Comparison of ENCODE assay signal across 27 mouse cellular contexts in the genomic region with DNA sequence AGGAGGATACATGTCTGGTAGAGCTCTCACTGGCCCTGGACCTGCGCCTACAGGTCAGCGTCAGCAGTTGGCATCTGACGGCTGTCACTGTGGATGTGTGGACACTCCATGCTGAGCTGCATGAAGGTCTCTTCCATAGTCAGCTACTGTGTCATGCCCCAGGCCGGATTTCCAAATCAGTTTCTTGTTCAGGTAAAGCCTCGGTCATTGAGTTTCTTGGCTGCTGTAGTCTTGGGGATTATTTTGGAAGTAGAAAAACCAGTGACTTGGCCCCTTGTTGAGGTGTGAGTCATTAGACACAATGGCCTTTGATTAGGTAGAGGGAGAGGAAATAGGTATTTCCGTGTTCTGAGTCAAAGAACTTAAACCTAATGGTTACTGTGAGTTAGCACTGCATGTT. TPM values are rescaled to one million over a fixed set of nuclear protein-coding genes. Genes with fewer than 3 reads are reported as not detected.
DNase-seq lines count a peak whose midpoint lies in the region; ATAC-seq and TF ChIP-seq lines count a peak whose summit lies in the region.
"Had no signal": no experiment of that assay in that cellular context is flagged by ENCODE, and none has a peak within 500 bp of the region (broad histone marks: within the 10 kb centered on the region; RNA-seq: fewer than 3 reads in every experiment).

No protein-coding gene starts in this region.

- peak overlapping the region; percentile 29; the same call in 1 of the 2 replicates for H3K27ac ChIP-seq in stomach, embryonic 16.5 days (ENCODE audit: low read length)
- H3K27ac ChIP-seq in forebrain, embryonic 11.5 days (ENCODE audit: low read depth, low read length): no peak overlapping the region
- H3K27ac ChIP-seq: embryonic facial prominence, embryonic 13.5 days; embryonic facial prominence, embryonic 15.5 days; forebrain, embryonic 12.5 days had no signal

- H3K4me3 ChIP-seq in megakaryocyte, embryonic 14.5 days (replicated peaks): peak overlapping the region; percentile 64
- H3K4me3 ChIP-seq in stomach, embryonic 16.5 days (replicated peaks; ENCODE audit: low read length): no peak overlapping the region
- H3K4me3 ChIP-seq in forebrain, embryonic 11.5 days (ENCODE audit: low read depth, low read length): no peak overlapping the region
- no peak overlapping the region for H3K4me3 ChIP-seq in lung, adult 2 months (replicated peaks; ENCODE audit: extremely low read depth, low read depth, low read length)
- H3K4me3 ChIP-seq: embryonic facial prominence, embryonic 13.5 days; embryonic facial prominence, embryonic 15.5 days; erythroblast, embryonic 14.5 days; forebrain, embryonic 12.5 days had no signal

- no peaks in the 10 kb centered on the region for H3K9me3 ChIP-seq in megakaryocyte, embryonic 14.5 days
- no peaks in the 10 kb centered on the region for H3K9me3 ChIP-seq in stomach, embryonic 16.5 days (replicated peaks; ENCODE audit: control insufficient read depth, low read length)
- no peaks in the 10 kb centered on the region for H3K9me3 ChIP-seq in forebrain, embryonic 11.5 days (ENCODE audit: control insufficient read depth, low read length)
- H3K9me3 ChIP-seq: embryonic facial prominence, embryonic 13.5 days; embryonic facial prominence, embryonic 15.5 days; forebrain, embryonic 12.5 days; G1E had no signal

- 87% methylated on average over 6 of the region's 6 CpGs for WGBS in stomach, embryonic 16.5 days
- WGBS in forebrain, embryonic 11.5 days: 94% methylated on average over 6 of the region's 6 CpGs
- WGBS in lung, adult 2 months: 86% methylated on average over 6 of the region's 6 CpGs

- H3K36me3 ChIP-seq in megakaryocyte, embryonic 14.5 days (replicated peaks; ENCODE audit: low read length): peaks cover 72% of the 10 kb centered on the region
- H3K36me3 ChIP-seq in stomach, embryonic 16.5 days (ENCODE audit: control insufficient read depth, insufficient read depth, low read length): peaks cover 18% of the 10 kb centered on the region
- H3K36me3 ChIP-seq in forebrain, embryonic 11.5 days (ENCODE audit: control insufficient read depth, insufficient read depth, low read length): peaks cover 12% of the 10 kb centered on the region; the same call in 1 of the 2 replicates

- H3K27me3 ChIP-seq in megakaryocyte, embryonic 14.5 days (replicated peaks): no peaks in the 10 kb centered on the region
- H3K27me3 ChIP-seq in stomach, embryonic 16.5 days (ENCODE audit: control insufficient read depth, insufficient read depth, low read length): no peaks in the 10 kb centered on the region
- H3K27me3 ChIP-seq in forebrain, embryonic 11.5 days (ENCODE audit: control insufficient read depth, insufficient read depth, low read length): no peaks in the 10 kb centered on the region
- H3K27me3 ChIP-seq: embryonic facial prominence, embryonic 13.5 days; embryonic facial prominence, embryonic 15.5 days; forebrain, embryonic 12.5 days; Patski had no signal

- no peak overlapping the region for H3K9ac ChIP-seq in stomach, embryonic 16.5 days (ENCODE audit: low read length)
- H3K9ac ChIP-seq in forebrain, embryonic 11.5 days (ENCODE audit: low read length): no peak overlapping the region
- H3K9ac ChIP-seq: embryonic facial prominence, embryonic 13.5 days; embryonic facial prominence, embryonic 15.5 days; forebrain, embryonic 12.5 days had no signal

- DNase-seq in gastrocnemius, adult 18-20 months (ENCODE audit: low spot score): peak; percentile 19
- DNase-seq in gastrocnemius, postnatal 10 days: no peak
- DNase-seq in forebrain, embryonic 11.5 days (ENCODE audit: low spot score): no peak
- DNase-seq in lung, adult 2 months: no peak
- DNase-seq: adrenal gland, adult 8-10 months; adrenal gland, postnatal 14 days; adrenal gland, postnatal 36 days; B cell, adult 2 months; cerebellum, adult 11-12 months; cerebellum, adult 2 months; cerebellum, adult 9-10 months; cerebellum, postnatal 10 days; cerebellum, postnatal 25 days; embryo, embryonic 11 days had no signal

- no peak for TF ChIP-seq POLR2A in lung, adult 2 months (IDR thresholded peaks at IDR 0.05; ENCODE audit: borderline replicate concordance, extremely low read depth, low read depth, low read length)

- no peak for TF ChIP-seq CTCF in lung, adult 2 months (IDR thresholded peaks at IDR 0.05; ENCODE audit: insufficient read depth, low read length)

- H3K4me2 ChIP-seq in stomach, embryonic 16.5 days (ENCODE audit: low read depth, low read length): no peak overlapping the region
- no peak overlapping the region for H3K4me2 ChIP-seq in forebrain, embryonic 11.5 days (ENCODE audit: low read depth, low read length, severe bottlenecking)
- H3K4me2 ChIP-seq: embryonic facial prominence, embryonic 13.5 days; embryonic facial prominence, embryonic 15.5 days; forebrain, embryonic 12.5 days had no signal

- H3K4me1 ChIP-seq in megakaryocyte, embryonic 14.5 days: peaks cover 57% of the 10 kb centered on the region
- H3K4me1 ChIP-seq in stomach, embryonic 16.5 days (ENCODE audit: control insufficient read depth, insufficient read depth, low read length): peaks cover 10% of the 10 kb centered on the region
- no peaks in the 10 kb centered on the region for H3K4me1 ChIP-seq in forebrain, embryonic 11.5 days (replicated peaks; ENCODE audit: control insufficient read depth, insufficient read depth, low read length)
- H3K4me1 ChIP-seq in lung, adult 2 months (ENCODE audit: control insufficient read depth, insufficient read depth, low read length): no peaks in the 10 kb centered on the region

- ATAC-seq in megakaryocyte, adult 5-6 weeks (ENCODE audit: poor library complexity, severe bottlenecking): no peak
- ATAC-seq in stomach, embryonic 16.5 days (ENCODE audit: insufficient read depth, low FRiP score): no peak
- no peak for ATAC-seq in forebrain, embryonic 11.5 days (replicated peaks; ENCODE audit: low FRiP score)
- ATAC-seq: activated CD4-positive, CD25-positive, alpha-beta regulatory T cell, adult 4 months; CD4-positive, CD25-positive, alpha-beta regulatory T cell, adult 4 months; forebrain, embryonic 14.5 days; forebrain, embryonic 16.5 days; Patski had no signal

RNA-seq across cellular contexts. Expression of a gene that starts 4.0 kb away (rescaled TPM):
- total RNA-seq in gastrocnemius, adult 18-20 months (2021): 100 to 1,000 TPM; 200 to 204 TPM
- 100 to 1,000 TPM; 136 to 138 TPM for total RNA-seq in gastrocnemius, postnatal 10 days (2021)
- polyA plus RNA-seq in megakaryocyte, embryonic 14.5 days (2012; ENCODE audit: insufficient read depth, low replicate concordance): 17.1 and 39.7 TPM in 2 replicates
- total RNA-seq in megakaryocyte, adult 5-6 weeks (2015): 33.7 and 43.5 TPM in 2 replicates
- 54.6 and 57.2 TPM in 2 replicates for total RNA-seq in megakaryocyte, adult 5-6 weeks (2017)
- polyA plus RNA-seq in stomach, embryonic 16.5 days (2015; fragmentation: Nextera tagmentation; extraction: Ambion mirVana): 72.4 and 80.3 TPM in 2 replicates
- polyA plus RNA-seq in forebrain, embryonic 11.5 days (2014; fragmentation: Nextera tagmentation; extraction: Ambion mirVana): 75.1 and 84.6 TPM in 2 replicates
- 53.9 and 65.4 TPM in 2 replicates for polyA plus RNA-seq in lung, adult 2 months (2012; rRNA removed)

RNA-seq across cellular contexts. Expression of a gene that starts 19.8 kb away (rescaled TPM):
- total RNA-seq in gastrocnemius, adult 18-20 months (2021): 10 to 100 TPM; 27.8 to 32.3 TPM
- total RNA-seq in gastrocnemius, postnatal 10 days (2021): 10 to 100 TPM; 30.3 to 35.3 TPM
- polyA plus RNA-seq in megakaryocyte, embryonic 14.5 days (2012; ENCODE audit: insufficient read depth, low replicate concordance): 95.6 and 155 TPM in 2 replicates
- 28.3 and 28.7 TPM in 2 replicates for total RNA-seq in megakaryocyte, adult 5-6 weeks (2015)
- total RNA-seq in megakaryocyte, adult 5-6 weeks (2017): 27.2 and 36.4 TPM in 2 replicates
- polyA plus RNA-seq in stomach, embryonic 16.5 days (2015; fragmentation: Nextera tagmentation; extraction: Ambion mirVana): 29.3 and 31.7 TPM in 2 replicates
- 33.7 and 34.0 TPM in 2 replicates for polyA plus RNA-seq in forebrain, embryonic 11.5 days (2014; fragmentation: Nextera tagmentation; extraction: Ambion mirVana)
- polyA plus RNA-seq in lung, adult 2 months (2012; rRNA removed): 21.0 and 26.5 TPM in 2 replicates

RNA-seq across cellular contexts. Expression of a gene that starts 20.0 kb away (rescaled TPM):
- 10 to 100 TPM; 40.8 to 44.7 TPM for total RNA-seq in gastrocnemius, adult 18-20 months (2021)
- 10 to 100 TPM; 47.5 to 48.2 TPM for total RNA-seq in gastrocnemius, postnatal 10 days (2021)
- 13.1 and 13.3 TPM in 2 replicates for polyA plus RNA-seq in megakaryocyte, embryonic 14.5 days (2012; ENCODE audit: insufficient read depth, low replicate concordance)
- total RNA-seq in megakaryocyte, adult 5-6 weeks (2015): 64.3 and 75.1 TPM in 2 replicates
- 44.1 and 50.1 TPM in 2 replicates for total RNA-seq in megakaryocyte, adult 5-6 weeks (2017)
- 89.2 and 106 TPM in 2 replicates for polyA plus RNA-seq in stomach, embryonic 16.5 days (2015; fragmentation: Nextera tagmentation; extraction: Ambion mirVana)
- polyA plus RNA-seq in forebrain, embryonic 11.5 days (2014; fragmentation: Nextera tagmentation; extraction: Ambion mirVana): 41.0 and 52.3 TPM in 2 replicates
- 67.6 and 81.7 TPM in 2 replicates for polyA plus RNA-seq in lung, adult 2 months (2012; rRNA removed)

RNA-seq across cellular contexts. Expression of a gene that starts 25.1 kb away (rescaled TPM):
- total RNA-seq in gastrocnemius, adult 18-20 months (2021): under 1 TPM; 0.38 to 0.46 TPM
- under 1 TPM; 0.36 to 0.59 TPM for total RNA-seq in gastrocnemius, postnatal 10 days (2021)
- polyA plus RNA-seq in megakaryocyte, embryonic 14.5 days (2012; ENCODE audit: insufficient read depth, low replicate concordance): not detected in 2 replicates
- 0.56 TPM in 1 of 2 replicates, not detected in the other for total RNA-seq in megakaryocyte, adult 5-6 weeks (2015)
- 0.18 and 0.77 TPM in 2 replicates for total RNA-seq in megakaryocyte, adult 5-6 weeks (2017)
- 0.17 and 0.54 TPM in 2 replicates for polyA plus RNA-seq in stomach, embryonic 16.5 days (2015; fragmentation: Nextera tagmentation; extraction: Ambion mirVana)
- 0.21 and 0.87 TPM in 2 replicates for polyA plus RNA-seq in forebrain, embryonic 11.5 days (2014; fragmentation: Nextera tagmentation; extraction: Ambion mirVana)
- 0.22 and 0.27 TPM in 2 replicates for polyA plus RNA-seq in lung, adult 2 months (2012; rRNA removed)
- polyA plus RNA-seq: forebrain, embryonic 16.5 days had no signal

RNA-seq across cellular contexts. Expression of a gene that starts 35.8 kb away (rescaled TPM):
- total RNA-seq in gastrocnemius, adult 18-20 months (2021): 1 to 10 TPM; 2.3 to 2.5 TPM
- total RNA-seq in gastrocnemius, postnatal 10 days (2021): 10 to 100 TPM in 1 of 2 experiments, 1 to 10 TPM in 1; 7.1 to 11.3 TPM
- 16.9 and 30.9 TPM in 2 replicates for polyA plus RNA-seq in megakaryocyte, embryonic 14.5 days (2012; ENCODE audit: insufficient read depth, low replicate concordance)
- 23.6 and 31.6 TPM in 2 replicates for total RNA-seq in megakaryocyte, adult 5-6 weeks (2015)
- 60.7 and 63.2 TPM in 2 replicates for total RNA-seq in megakaryocyte, adult 5-6 weeks (2017)
- 28.9 and 30.7 TPM in 2 replicates for polyA plus RNA-seq in stomach, embryonic 16.5 days (2015; fragmentation: Nextera tagmentation; extraction: Ambion mirVana)
- polyA plus RNA-seq in forebrain, embryonic 11.5 days (2014; fragmentation: Nextera tagmentation; extraction: Ambion mirVana): 75.5 and 76.1 TPM in 2 replicates
- polyA plus RNA-seq in lung, adult 2 months (2012; rRNA removed): 1.4 and 1.6 TPM in 2 replicates
